Mouse (Mus musculus): ENCODE measurements around the gene Olfr954. TPM values are rescaled to one million over a fixed set of nuclear protein-coding genes. Genes with fewer than 3 reads are reported as not detected.

Olfr954 gene
- polyA plus RNA-seq (2012; rRNA removed) = not detected in 2 replicates

GRCm38 (mm10) chr9:39456401-39456800 lies at the start of gene Olfr954:
Olfr954 (plus strand) TSS chr9:39456701.
- DNase-seq (ENCODE audit: low read depth) = no peak

- no peak for DNase-seq (ENCODE audit: low read depth)
Observed at GRCm38 (mm10) chr9:39427048-39427447, 29.5 kb upstream of the Olfr954 start, which contains the start of gene Olfr952. Olfr952 (minus strand) TSS chr9:39427148.

GRCm38 (mm10) chr9:39471844-39472243 lies 15.3 kb downstream of the Olfr954 start, which contains the start of gene Olfr955:
Olfr955 (minus strand) TSS chr9:39471944.
- DNase-seq (ENCODE audit: low read depth) = no peak

GRCm38 (mm10) chr9:39493895-39494294 lies 37.4 kb downstream of the Olfr954 start, which contains the start of gene Olfr44:
Olfr44 (minus strand) TSS chr9:39493995.
- DNase-seq (ENCODE audit: low read depth) = no peak

GRCm38 (mm10) chr9:39508998-39509397 lies 52.5 kb downstream of the Olfr954 start:
- DNase-seq (ENCODE audit: low read depth) = no peak

DNA sequence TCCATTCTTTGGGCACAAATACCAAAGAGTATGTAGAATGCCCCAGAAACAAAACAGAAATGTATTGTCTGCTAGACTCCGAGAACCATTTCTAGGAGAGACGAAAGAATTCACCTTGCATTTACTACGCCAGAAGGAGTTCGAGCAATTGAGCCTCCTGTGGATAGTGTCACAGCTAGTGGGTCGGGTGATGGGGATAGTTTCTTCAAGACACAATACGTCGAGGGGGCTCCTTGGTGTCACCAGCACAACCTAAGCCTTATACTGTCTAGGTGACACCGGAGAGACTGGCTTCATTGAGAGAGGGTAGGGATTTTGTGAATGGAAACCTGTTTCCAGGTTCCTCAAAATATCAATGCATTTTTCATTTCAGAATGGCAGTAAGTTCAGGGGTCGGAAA lies 52.9 kb downstream of the Olfr954 start:
- no peak for DNase-seq (ENCODE audit: low read depth)

Other genes starting within 250 kb of the Olfr954 start
- not detected in 2 replicates for gene Olfr1537, start 206.7 kb upstream of the Olfr954 start, polyA plus RNA-seq (2012; rRNA removed)
- gene Olfr945, start 179.9 kb upstream of the Olfr954 start, polyA plus RNA-seq (2012; rRNA removed) = not detected in 2 replicates
- not detected in 2 replicates for gene Olfr948, start 130.7 kb upstream of the Olfr954 start, polyA plus RNA-seq (2012; rRNA removed)
- not detected in 2 replicates for gene Olfr951, start 69.3 kb upstream of the Olfr954 start, polyA plus RNA-seq (2012; rRNA removed)
- gene Olfr952, start 29.6 kb upstream of the Olfr954 start, polyA plus RNA-seq (2012; rRNA removed) = not detected in 2 replicates
- gene Olfr955, start 15.2 kb downstream of the Olfr954 start, polyA plus RNA-seq (2012; rRNA removed) = not detected in 2 replicates
- not detected in 2 replicates for gene Olfr44, start 37.3 kb downstream of the Olfr954 start, polyA plus RNA-seq (2012; rRNA removed)
- not detected in 2 replicates for gene Olfr957, start 59.1 kb downstream of the Olfr954 start, polyA plus RNA-seq (2012; rRNA removed)
- gene Olfr958, start 97.4 kb downstream of the Olfr954 start, polyA plus RNA-seq (2012; rRNA removed) = not detected in 2 replicates
- gene Olfr959, start 118.9 kb downstream of the Olfr954 start, polyA plus RNA-seq (2012; rRNA removed) = not detected in 2 replicates
- 0.32 and 0.46 TPM in 2 replicates for gene AW551984, start 147.7 kb downstream of the Olfr954 start, polyA plus RNA-seq (2012; rRNA removed)
- not detected in 2 replicates for gene Olfr148, start 154.0 kb downstream of the Olfr954 start, polyA plus RNA-seq (2012; rRNA removed)
- gene Olfr960, start 164.7 kb downstream of the Olfr954 start, polyA plus RNA-seq (2012; rRNA removed) = not detected in 2 replicates
- not detected in 2 replicates for gene Olfr961, start 188.4 kb downstream of the Olfr954 start, polyA plus RNA-seq (2012; rRNA removed)
- gene Olfr963, start 210.5 kb downstream of the Olfr954 start, polyA plus RNA-seq (2012; rRNA removed) = not detected in 2 replicates